Mouse (Mus musculus) c-Kit-positive CD71-negative TER-119-negative erythroid progenitor cells, embryonic 14.5 days (primary cell): ENCODE results near the gene Fam98c.

Source experiments
- DNase-seq: peaks from one replicate; pipeline ENCODE4 v3.0.0-alpha.2; 2013; ENCODE audit warnings: low read depth

Gene Fam98c

GRCm38 (mm10) chr7:29108992-29109955 is 46.8 kb downstream of the Fam98c start:
- DNase-seq = no peak
